In the genomic region with DNA sequence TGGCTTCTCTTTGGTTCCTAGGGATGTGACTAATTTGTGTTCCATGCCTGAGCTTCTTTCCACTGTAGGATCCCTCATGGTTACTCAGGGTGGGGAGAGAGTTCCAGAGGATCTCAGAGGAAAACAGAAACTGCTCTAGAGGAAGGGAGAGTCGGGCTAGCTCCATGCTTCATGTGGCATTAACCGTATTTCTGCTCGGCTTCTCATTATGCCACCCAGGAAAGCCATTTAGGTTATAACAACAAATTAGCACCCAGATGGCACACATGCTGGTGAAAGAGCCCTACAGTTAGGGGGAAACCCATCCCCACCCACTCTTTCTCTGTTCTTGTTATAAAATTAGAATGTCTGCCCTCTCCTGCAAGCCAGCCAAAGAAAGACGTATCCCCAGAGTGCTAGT, we compare ENCODE assay signal across 17 mouse cellular contexts. TPM values are rescaled to one million over a fixed set of nuclear protein-coding genes. Genes with fewer than 3 reads are reported as not detected.
DNase-seq lines count a peak whose midpoint lies in the region; ATAC-seq and TF ChIP-seq lines count a peak whose summit lies in the region.
"Had no signal": no experiment of that assay in that cellular context is flagged by ENCODE, and none has a peak within 500 bp of the region (broad histone marks: within the 10 kb centered on the region; RNA-seq: fewer than 3 reads in every experiment).

No protein-coding gene starts in this region.

- H3K27ac ChIP-seq in neural tube, embryonic 13.5 days (replicated peaks): peak overlapping the region; percentile 66
- H3K27ac ChIP-seq in neural tube, embryonic 15.5 days (replicated peaks): no peak overlapping the region; the same call in 1 of the 2 replicates
- H3K27ac ChIP-seq in layer of hippocampus, adult 2 months: peak overlapping the region; percentile 32; the same call in 1 of the 2 replicates
- H3K27ac ChIP-seq: midbrain, embryonic 12.5 days; neural tube, embryonic 12.5 days had no signal

- intact Hi-C loops in left cerebral cortex, postnatal 25 days (cut with DNase I): no loop called here

- peak; percentile 12 to 49 for DNase-seq in frontal cortex, postnatal 36 days (ENCODE audit: low spot score in 2 of 2)
- no peak for DNase-seq in frontal cortex, postnatal 25 days (ENCODE audit: low spot score in 2 of 2)
- peak; percentile 50 to 55 for DNase-seq in layer of hippocampus, adult 2 months (ENCODE audit: low spot score in 2 of 2)
- peak; percentile 26 to 60 for DNase-seq in left cerebral cortex, postnatal 25 days (ENCODE audit: low spot score in 2 of 2)
- DNase-seq in adrenal gland, adult 2 months: no peak
- DNase-seq: gastrocnemius, postnatal 10 days; heart, postnatal 36 days; kidney, adult 18-20 months; kidney, postnatal 36 days; lung, adult 18-20 months; lung, postnatal 4 days; retina, postnatal 1 day had no signal

- ATAC-seq in neural tube, embryonic 13.5 days (ENCODE audit: low read depth): peak; percentile 54; the same call in 1 of the 2 replicates
- no peak for ATAC-seq in neural tube, embryonic 15.5 days (ENCODE audit: low FRiP score)

- H3K36me3 ChIP-seq in neural tube, embryonic 13.5 days: no peaks in the 10 kb centered on the region
- H3K36me3 ChIP-seq in neural tube, embryonic 15.5 days: no peaks in the 10 kb centered on the region
- H3K36me3 ChIP-seq: midbrain, embryonic 12.5 days; neural tube, embryonic 12.5 days had no signal

- no peaks in the 10 kb centered on the region for H3K9me3 ChIP-seq in neural tube, embryonic 13.5 days
- no peaks in the 10 kb centered on the region for H3K9me3 ChIP-seq in neural tube, embryonic 15.5 days (replicated peaks)
- H3K9me3 ChIP-seq: midbrain, embryonic 12.5 days; neural tube, embryonic 12.5 days had no signal

- H3K4me3 ChIP-seq in neural tube, embryonic 13.5 days: no peak overlapping the region
- H3K4me3 ChIP-seq in neural tube, embryonic 15.5 days (replicated peaks): no peak overlapping the region
- H3K4me3 ChIP-seq in layer of hippocampus, adult 2 months: no peak overlapping the region; the same call in 1 of the 2 replicates
- H3K4me3 ChIP-seq: midbrain, embryonic 12.5 days; neural tube, embryonic 12.5 days had no signal

- peaks cover 26% of the 10 kb centered on the region for H3K4me1 ChIP-seq in neural tube, embryonic 13.5 days (replicated peaks)
- peaks cover 22% of the 10 kb centered on the region for H3K4me1 ChIP-seq in neural tube, embryonic 15.5 days
- H3K4me1 ChIP-seq: neural tube, embryonic 12.5 days had no signal

- H3K9ac ChIP-seq in neural tube, embryonic 13.5 days: no peak overlapping the region
- H3K9ac ChIP-seq in neural tube, embryonic 15.5 days (replicated peaks): no peak overlapping the region
- H3K9ac ChIP-seq: midbrain, embryonic 12.5 days; neural tube, embryonic 12.5 days had no signal

- no peak overlapping the region for H3K4me2 ChIP-seq in neural tube, embryonic 13.5 days
- H3K4me2 ChIP-seq in neural tube, embryonic 15.5 days: no peak overlapping the region
- H3K4me2 ChIP-seq: heart, embryonic 11.5 days; midbrain, embryonic 12.5 days; neural tube, embryonic 12.5 days had no signal

- H3K27me3 ChIP-seq in neural tube, embryonic 13.5 days: no peaks in the 10 kb centered on the region
- H3K27me3 ChIP-seq in neural tube, embryonic 15.5 days (replicated peaks): no peaks in the 10 kb centered on the region
- H3K27me3 ChIP-seq: midbrain, embryonic 12.5 days; neural tube, embryonic 12.5 days had no signal

- 35% methylated on average over 4 of the region's 4 CpGs for WGBS in neural tube, embryonic 13.5 days
- WGBS in neural tube, embryonic 15.5 days: 32% methylated on average over 4 of the region's 4 CpGs

- no peak for TF ChIP-seq CTCF in layer of hippocampus, adult 2 months (conservative IDR thresholded peaks at IDR 0.05)

RNA-seq across cellular contexts. Expression of gene Apba1, which starts 36.5 kb away (rescaled TPM):
- polyA plus RNA-seq in neural tube, embryonic 13.5 days (2015; fragmentation: Nextera tagmentation; extraction: Ambion mirVana): 8.7 and 8.8 TPM in 2 replicates
- 10.6 and 11.8 TPM in 2 replicates for polyA plus RNA-seq in neural tube, embryonic 15.5 days (2015; fragmentation: Nextera tagmentation; extraction: Ambion mirVana)
- 100 to 1,000 TPM; 118 to 119 TPM for total RNA-seq in layer of hippocampus, adult 2 months (2021)
- total RNA-seq in left cerebral cortex, postnatal 25 days (2021): 100 to 1,000 TPM; 116 to 124 TPM
- 1 to 10 TPM; 3.5 to 4.6 TPM for total RNA-seq in adrenal gland, adult 2 months (2021)
- polyA plus RNA-seq in adrenal gland, adult 2 months (2012; rRNA removed): 2.0 and 3.9 TPM in 2 replicates

Comparison
In these comparisons a context has a peak if more than half of its experiments do, and no peak if none do; other contexts are left out.
1. DNase-seq: peak in frontal cortex, postnatal 36 days (2 of 2), layer of hippocampus, adult 2 months (2 of 2) and left cerebral cortex, postnatal 25 days (2 of 2); none in frontal cortex, postnatal 25 days (0 of 2) and adrenal gland, adult 2 months (single experiment).
2. RNA of gene Apba1, which starts 36.5 kb away (total RNA-seq): 116 to 124 TPM in left cerebral cortex, postnatal 25 days and 118 to 119 TPM in layer of hippocampus, adult 2 months; 3.5 to 4.6 TPM in adrenal gland, adult 2 months; every median in the first group is over 10 times any median in the second.